Mouse (Mus musculus): ENCODE measurements around the gene Atp2a1. TPM values are rescaled to one million over a fixed set of nuclear protein-coding genes. Genes with fewer than 3 reads are reported as not detected.

The Atp2a1 gene
- polyA plus RNA-seq (2012; ENCODE audit: insufficient read depth, insufficient read length, missing spikeins) = 0.25 and 1.4 TPM in 2 replicates

- Histone ChIP-seq H3K27ac (ENCODE audit: insufficient read depth, low read depth, low read length) (no peak within 1 kb of the TSS), H3K4me1 (ENCODE audit: control insufficient read depth, insufficient read depth, low read length) (peaks cover 7% of the 10 kb centered on the region), H3K4me3 (ENCODE audit: insufficient read depth, low read length) (no peak within 1 kb of the TSS)
- TF ChIP-seq CTCF (IDR thresholded peaks at IDR 0.05; ENCODE audit: low read depth, low read length) (no peak), POLR2A (IDR thresholded peaks at IDR 0.05; ENCODE audit: borderline replicate concordance, low read depth, low read length) (no peak)
Observed at GRCm38 (mm10) chr7:126463004-126463403, at the start of gene Atp2a1. Gene Atp2a1, minus strand, starts transcription at chr7:126463108.

- TF ChIP-seq CTCF (IDR thresholded peaks at IDR 0.05; ENCODE audit: low read depth, low read length) (no peak), POLR2A (IDR thresholded peaks at IDR 0.05; ENCODE audit: borderline replicate concordance, low read depth, low read length) (no peak)
- no peaks in the 10 kb centered on the region for H3K4me1 ChIP-seq (ENCODE audit: control insufficient read depth, insufficient read depth, low read length)
Observed at GRCm38 (mm10) chr7:126511287-126511686, 48.4 kb upstream of the Atp2a1 start.

GRCm38 (mm10) chr7:126507126-126507778 lies 44.3 kb upstream of the Atp2a1 start:
- TF ChIP-seq CTCF (IDR thresholded peaks at IDR 0.05; ENCODE audit: low read depth, low read length) = no peak
- no peak for TF ChIP-seq POLR2A (IDR thresholded peaks at IDR 0.05; ENCODE audit: borderline replicate concordance, low read depth, low read length)
- Histone ChIP-seq H3K4me3 (ENCODE audit: insufficient read depth, low read length) (no peak overlapping the region), H3K27ac (ENCODE audit: insufficient read depth, low read depth, low read length) (no peak overlapping the region), H3K4me1 (ENCODE audit: control insufficient read depth, insufficient read depth, low read length) (peaks cover 5% of the 10 kb centered on the region; the same call in 1 of the 2 replicates)

More at GRCm38 (mm10) chr7:126511287-126511686, 48.4 kb upstream of the Atp2a1 start:
- Histone ChIP-seq H3K4me3 (ENCODE audit: insufficient read depth, low read length) (no peak overlapping the region), H3K27ac (ENCODE audit: insufficient read depth, low read depth, low read length) (no peak overlapping the region)

- Histone ChIP-seq H3K4me3 (ENCODE audit: insufficient read depth, low read length) (no peak overlapping the region), H3K4me1 (ENCODE audit: control insufficient read depth, insufficient read depth, low read length) (peaks cover 7% of the 10 kb centered on the region), H3K27ac (ENCODE audit: insufficient read depth, low read depth, low read length) (no peak overlapping the region)
- no peak for TF ChIP-seq CTCF (IDR thresholded peaks at IDR 0.05; ENCODE audit: low read depth, low read length)
- no peak for TF ChIP-seq POLR2A (IDR thresholded peaks at IDR 0.05; ENCODE audit: borderline replicate concordance, low read depth, low read length)
Observed at GRCm38 (mm10) chr7:126504913-126505312, 42.0 kb upstream of the Atp2a1 start.

GRCm38 (mm10) chr7:126503273-126503878 lies 40.5 kb upstream of the Atp2a1 start, which contains the start of gene Atxn2l:
Gene Atxn2l, minus strand, starts transcription at chr7:126503437.
- H3K4me3 ChIP-seq (ENCODE audit: insufficient read depth, low read length) = peak within 1 kb of the TSS; percentile 90
- TF ChIP-seq POLR2A (IDR thresholded peaks at IDR 0.05; ENCODE audit: borderline replicate concordance, low read depth, low read length) (no peak), CTCF (IDR thresholded peaks at IDR 0.05; ENCODE audit: low read depth, low read length) (no peak)
- peaks cover 7% of the 10 kb centered on the region for H3K4me1 ChIP-seq (ENCODE audit: control insufficient read depth, insufficient read depth, low read length)
- peak within 1 kb of the TSS; percentile 97 for H3K27ac ChIP-seq (ENCODE audit: insufficient read depth, low read depth, low read length)

- H3K4me3 ChIP-seq (ENCODE audit: insufficient read depth, low read length) = peak overlapping the region; percentile 90
- TF ChIP-seq POLR2A (IDR thresholded peaks at IDR 0.05; ENCODE audit: borderline replicate concordance, low read depth, low read length) (no peak), CTCF (IDR thresholded peaks at IDR 0.05; ENCODE audit: low read depth, low read length) (no peak)
- H3K4me1 ChIP-seq (ENCODE audit: control insufficient read depth, insufficient read depth, low read length) = peaks cover 7% of the 10 kb centered on the region
- peak overlapping the region; percentile 97 for H3K27ac ChIP-seq (ENCODE audit: insufficient read depth, low read depth, low read length)
Observed at GRCm38 (mm10) chr7:126502751-126503150, 39.8 kb upstream of the Atp2a1 start.

- H3K4me3 ChIP-seq (ENCODE audit: insufficient read depth, low read length) = peak overlapping the region; percentile 90
- TF ChIP-seq POLR2A (IDR thresholded peaks at IDR 0.05; ENCODE audit: borderline replicate concordance, low read depth, low read length) (no peak), CTCF (IDR thresholded peaks at IDR 0.05; ENCODE audit: low read depth, low read length) (no peak)
- peak overlapping the region; percentile 97 for H3K27ac ChIP-seq (ENCODE audit: insufficient read depth, low read depth, low read length)
- peaks cover 7% of the 10 kb centered on the region for H3K4me1 ChIP-seq (ENCODE audit: control insufficient read depth, insufficient read depth, low read length)
Observed at GRCm38 (mm10) chr7:126502023-126502741, 39.3 kb upstream of the Atp2a1 start.

GRCm38 (mm10) chr7:126501684-126502022 lies 38.7 kb upstream of the Atp2a1 start:
- peak overlapping the region; percentile 92 for H3K27ac ChIP-seq (ENCODE audit: insufficient read depth, low read depth, low read length)
- H3K4me3 ChIP-seq (ENCODE audit: insufficient read depth, low read length) = peak overlapping the region; percentile 90
- TF ChIP-seq CTCF (IDR thresholded peaks at IDR 0.05; ENCODE audit: low read depth, low read length) (no peak), POLR2A (IDR thresholded peaks at IDR 0.05; ENCODE audit: borderline replicate concordance, low read depth, low read length) (no peak)
- H3K4me1 ChIP-seq (ENCODE audit: control insufficient read depth, insufficient read depth, low read length) = peaks cover 7% of the 10 kb centered on the region

GRCm38 (mm10) chr7:126499416-126499815 lies 36.5 kb upstream of the Atp2a1 start:
- H3K4me1 ChIP-seq (ENCODE audit: control insufficient read depth, insufficient read depth, low read length) = peaks cover 7% of the 10 kb centered on the region
- H3K27ac ChIP-seq (ENCODE audit: insufficient read depth, low read depth, low read length) = no peak overlapping the region

GRCm38 (mm10) chr7:126497966-126498365 lies 35.1 kb upstream of the Atp2a1 start:
- peaks cover 2% of the 10 kb centered on the region; the same call in 1 of the 2 replicates for H3K4me1 ChIP-seq (ENCODE audit: control insufficient read depth, insufficient read depth, low read length)
- no peak overlapping the region for H3K4me3 ChIP-seq (ENCODE audit: insufficient read depth, low read length)
- H3K27ac ChIP-seq (ENCODE audit: insufficient read depth, low read depth, low read length) = no peak overlapping the region
- no peak for TF ChIP-seq CTCF (IDR thresholded peaks at IDR 0.05; ENCODE audit: low read depth, low read length)
- no peak for TF ChIP-seq POLR2A (IDR thresholded peaks at IDR 0.05; ENCODE audit: borderline replicate concordance, low read depth, low read length)

More at GRCm38 (mm10) chr7:126499416-126499815, 36.5 kb upstream of the Atp2a1 start:
- TF ChIP-seq CTCF (IDR thresholded peaks at IDR 0.05; ENCODE audit: low read depth, low read length) = no peak
- H3K4me3 ChIP-seq (ENCODE audit: insufficient read depth, low read length) = no peak overlapping the region
